10 mouse cellular contexts compared by ENCODE assay signal in genomic region chr11:52261937-52262336, GRCm38 (mm10). TPM values are rescaled to one million over a fixed set of nuclear protein-coding genes. Genes with fewer than 3 reads are reported as not detected.
DNase-seq lines count a peak whose midpoint lies in the region; ATAC-seq lines count a peak whose summit lies in the region.
"Had no signal": no experiment of that assay in that cellular context is flagged by ENCODE, and none has a peak within 500 bp of the region (broad histone marks: within the 10 kb centered on the region; RNA-seq: fewer than 3 reads in every experiment).

No protein-coding gene starts in this region.

- no peak for ATAC-seq in inflammation-experienced regulatory T-cells, adult 6 months

- DNase-seq in left cerebral cortex, postnatal 4 days = peak; percentile 58
- no peak for DNase-seq in left cerebral cortex, adult 9 months (ENCODE audit: low spot score in 2 of 2)
- DNase-seq in NIH3T3 (ENCODE audit: low read depth) = peak; percentile 83
- DNase-seq in embryo, embryonic 10.5 days (ENCODE audit: low spot score) = peak; percentile 46
- DNase-seq in kidney, postnatal 4 days = peak; percentile 74 to 83
- DNase-seq in spleen, postnatal 4 days (ENCODE audit: low spot score in 2 of 2) = peak; percentile 59 to 78
- no peak for DNase-seq in right cerebral cortex, adult 18-20 months

- intact Hi-C loops in left cerebral cortex, postnatal 4 days (cut with DNase I) = no loop called here

RNA-seq across cellular contexts. Expression of gene Tcf7, which starts 20.9 kb away (rescaled TPM):
- total RNA-seq in left cerebral cortex, postnatal 4 days (2021) = 1 to 10 TPM; 6.9 to 7.3 TPM
- polyA plus RNA-seq in inflammation-experienced regulatory T-cells, adult 6 months (2017; shearing (Covaris generic)) = 100 to 1,000 TPM; 144 to 447 (median 399) TPM

RNA-seq across cellular contexts. Expression of gene Skp1a, which starts 30.1 kb away (rescaled TPM):
- total RNA-seq in left cerebral cortex, postnatal 4 days (2021) = 100 to 1,000 TPM; 474 to 484 TPM
- 100 to 1,000 TPM; 274 to 332 (median 300) TPM for polyA plus RNA-seq in inflammation-experienced regulatory T-cells, adult 6 months (2017; shearing (Covaris generic))

RNA-seq across cellular contexts. Expression of gene Olfr1371, which starts 48.1 kb away (rescaled TPM):
- total RNA-seq in left cerebral cortex, postnatal 4 days (2021) = not detected
- not detected for polyA plus RNA-seq in inflammation-experienced regulatory T-cells, adult 6 months (2017; shearing (Covaris generic))
- total RNA-seq: gastrocnemius, adult 8-10 months had no signal
- polyA plus RNA-seq: midbrain, embryonic 12.5 days had no signal

Comparison
In these comparisons a context has a peak if more than half of its experiments do, and no peak if none do; other contexts are left out.
1. DNase-seq: peak in left cerebral cortex, postnatal 4 days (single experiment), NIH3T3 (single experiment), embryo, embryonic 10.5 days (single experiment), kidney, postnatal 4 days (2 of 2) and spleen, postnatal 4 days (2 of 2); none in left cerebral cortex, adult 9 months (0 of 2) and right cerebral cortex, adult 18-20 months (single experiment).